Mouse (Mus musculus) spleen, adult 10 weeks (tissue): ENCODE measurements around the gene Nipal4. TPM values are rescaled to one million over a fixed set of nuclear protein-coding genes. Genes with fewer than 3 reads are reported as not detected.

Experiments used
- polyA plus RNA-seq: library from polyadenylated mRNA; stranded (reverse); fragments of 350-450 nt; fragmentation: Illumina TruSeq; extraction: RNeasy Lipid Tissue Mini Kit (QIAGEN cat#74804); gene quantifications from one replicate; pipeline ENCODE4 v1.2.3, GENCODE M21; 2015; ENCODE audit warnings: low replicate concordance; ENCODE audit not compliant: insufficient read depth

The Nipal4 gene
- 1.1 TPM for polyA plus RNA-seq

GRCm38 (mm10) chr11:46165866-46166585, at the start of gene Nipal4:
Gene Nipal4 (minus strand): TSS chr11:46166508.

Other genes with a start within 250 kb of the Nipal4 start
- gene Lsm11, start 221.6 kb downstream of the Nipal4 start, polyA plus RNA-seq = 5.6 TPM
- gene Thg1l, start 211.0 kb downstream of the Nipal4 start, polyA plus RNA-seq = 17.3 TPM
- gene Sox30, start 186.2 kb downstream of the Nipal4 start, polyA plus RNA-seq = 0.12 TPM
- 1.9 TPM for gene Gm12166, start 114.2 kb downstream of the Nipal4 start, polyA plus RNA-seq
- 41.7 TPM for gene Adam19, start 110.5 kb downstream of the Nipal4 start, polyA plus RNA-seq
- not detected for gene Fndc9, start 69.0 kb upstream of the Nipal4 start, polyA plus RNA-seq
- 104 TPM for gene Cyfip2, start 146.4 kb upstream of the Nipal4 start, polyA plus RNA-seq
- gene Itk, start 223.0 kb upstream of the Nipal4 start, polyA plus RNA-seq = 53.5 TPM
- 2.8 TPM for gene Fam71b, start 230.1 kb upstream of the Nipal4 start, polyA plus RNA-seq